ENCODE assay signal across 23 mouse cellular contexts in genomic region chr11:99398832-99399231, GRCm38 (mm10). TPM values are rescaled to one million over a fixed set of nuclear protein-coding genes. Genes with fewer than 3 reads are reported as not detected.
"Had no signal": no experiment of that assay in that cellular context is flagged by ENCODE, and none has a peak within 500 bp of the region (broad histone marks: within the 10 kb centered on the region; RNA-seq: fewer than 3 reads in every experiment).

No protein-coding gene starts in this region.

- H3K9ac ChIP-seq: lung, embryonic 14.5 days; midbrain, embryonic 12.5 days; neural tube, embryonic 13.5 days; neural tube, embryonic 15.5 days; stomach, embryonic 15.5 days had no signal

- H3K36me3 ChIP-seq: midbrain, embryonic 10.5 days; midbrain, embryonic 12.5 days; neural tube, embryonic 13.5 days; neural tube, embryonic 15.5 days; stomach, embryonic 15.5 days had no signal

- H3K27ac ChIP-seq: midbrain, embryonic 10.5 days; midbrain, embryonic 12.5 days; neural tube, embryonic 13.5 days; neural tube, embryonic 15.5 days; stomach, embryonic 15.5 days had no signal

- H3K27me3 ChIP-seq: stomach, embryonic 15.5 days had no signal

- ATAC-seq: midbrain, embryonic 16.5 days had no signal

- DNase-seq: lung, adult 18-20 months; lung, embryonic 14.5 days; lung, postnatal 10 days; lung, postnatal 4 days; midbrain, embryonic 14.5 days; right cerebral cortex, postnatal 14 days; thymus, adult 18-20 months; thymus, postnatal 25 days; thymus, postnatal 4 days had no signal

- H3K4me2 ChIP-seq: lung, embryonic 14.5 days; midbrain, embryonic 12.5 days; neural tube, embryonic 13.5 days; neural tube, embryonic 15.5 days; stomach, embryonic 15.5 days had no signal

- H3K4me3 ChIP-seq: midbrain, embryonic 10.5 days; midbrain, embryonic 12.5 days; myocyte; neural tube, embryonic 13.5 days; neural tube, embryonic 15.5 days; stomach, embryonic 15.5 days had no signal

- H3K9me3 ChIP-seq: midbrain, embryonic 10.5 days; midbrain, embryonic 12.5 days; neural tube, embryonic 13.5 days; neural tube, embryonic 15.5 days; stomach, embryonic 15.5 days had no signal

- H3K4me1 ChIP-seq: neural tube, embryonic 13.5 days; neural tube, embryonic 15.5 days; stomach, embryonic 15.5 days had no signal

RNA-seq across cellular contexts. Expression of gene Krt12, which starts 23.2 kb away (rescaled TPM):
- total RNA-seq: megakaryocyte, adult 5-6 weeks; megakaryocyte-erythroid progenitor cell, adult 5-6 weeks had no signal
- polyA plus RNA-seq: lung, embryonic 14.5 days; lung, embryonic 16.5 days; midbrain, embryonic 10.5 days; midbrain, embryonic 12.5 days; midbrain, embryonic 14.5 days; myocyte; neural tube, embryonic 11.5 days had no signal

RNA-seq across cellular contexts. Expression of gene Krt28, which starts 24.1 kb away (rescaled TPM):
- total RNA-seq: megakaryocyte, adult 5-6 weeks; megakaryocyte-erythroid progenitor cell, adult 5-6 weeks had no signal
- polyA plus RNA-seq: liver, embryonic 16.5 days; spleen, adult 2 months; urinary bladder, adult 2 months had no signal

RNA-seq across cellular contexts. Expression of gene Krt20, which starts 39.1 kb away (rescaled TPM):
- total RNA-seq: megakaryocyte, adult 5-6 weeks; megakaryocyte-erythroid progenitor cell, adult 5-6 weeks had no signal
- polyA plus RNA-seq: myocyte had no signal

RNA-seq across cellular contexts. Expression of gene Krt27, which starts 47.9 kb away (rescaled TPM):
- total RNA-seq: megakaryocyte, adult 5-6 weeks; megakaryocyte-erythroid progenitor cell, adult 5-6 weeks had no signal
- polyA plus RNA-seq: liver, embryonic 16.5 days; lung, embryonic 14.5 days; lung, embryonic 16.5 days; midbrain, embryonic 10.5 days; midbrain, embryonic 12.5 days; midbrain, embryonic 14.5 days; midbrain, embryonic 16.5 days; myocyte; neural tube, embryonic 11.5 days; spleen, adult 2 months; stomach, embryonic 15.5 days; urinary bladder, adult 2 months had no signal
